Mouse (Mus musculus): Measurements from ENCODE around the gene Timm10. TPM values are rescaled to one million over a fixed set of nuclear protein-coding genes. Genes with fewer than 3 reads are reported as not detected.

Gene Timm10
- polyA plus RNA-seq, 1 experiment from 2014 or later = 43.1 TPM

- H3K27ac ChIP-seq (ENCODE audit: low read depth, low read length) = no peak overlapping the region
- no peaks in the 10 kb centered on the region for H3K36me3 ChIP-seq (ENCODE audit: control insufficient read depth, insufficient read depth, low read length)
- peaks cover 19% of the 10 kb centered on the region for H3K27me3 ChIP-seq (ENCODE audit: control insufficient read depth, insufficient read depth, low read length)
- no peaks in the 10 kb centered on the region for H3K9me3 ChIP-seq (ENCODE audit: control insufficient read depth, low read length)
- peaks cover 14% of the 10 kb centered on the region for H3K4me1 ChIP-seq (ENCODE audit: control insufficient read depth, insufficient read depth, low read length)
- ATAC-seq (ENCODE audit: low FRiP score) (no peak), DNase-seq (ENCODE audit: low spot score, missing footprints) (peak; percentile 37)
- H3K4me2 ChIP-seq = no peak overlapping the region
- no peak overlapping the region for H3K9ac ChIP-seq (ENCODE audit: low read length)
- no peak overlapping the region for H3K4me3 ChIP-seq (ENCODE audit: low read depth, low read length)
Observed at GRCm38 (mm10) chr2:84841905-84842304, 15.1 kb downstream of the Timm10 start.

GRCm38 (mm10) chr2:84843654-84844053, 16.9 kb downstream of the Timm10 start:
- H3K9me3 ChIP-seq (ENCODE audit: control insufficient read depth, low read length) = no peaks in the 10 kb centered on the region
- peaks cover 14% of the 10 kb centered on the region for H3K4me1 ChIP-seq (ENCODE audit: control insufficient read depth, insufficient read depth, low read length)
- no peaks in the 10 kb centered on the region for H3K36me3 ChIP-seq (ENCODE audit: control insufficient read depth, insufficient read depth, low read length)
- peaks cover 10% of the 10 kb centered on the region for H3K27me3 ChIP-seq (ENCODE audit: control insufficient read depth, insufficient read depth, low read length)
- no peak overlapping the region for H3K4me3 ChIP-seq (ENCODE audit: low read depth, low read length)
- ATAC-seq (ENCODE audit: low FRiP score) = no peak
- no peak overlapping the region for H3K27ac ChIP-seq (ENCODE audit: low read depth, low read length)
- 88% methylated on average over 6 of the region's 6 CpGs for WGBS
- no peak overlapping the region for H3K9ac ChIP-seq (ENCODE audit: low read length)
- no peak for DNase-seq (ENCODE audit: low spot score, missing footprints)
- H3K4me2 ChIP-seq = no peak overlapping the region

DNA sequence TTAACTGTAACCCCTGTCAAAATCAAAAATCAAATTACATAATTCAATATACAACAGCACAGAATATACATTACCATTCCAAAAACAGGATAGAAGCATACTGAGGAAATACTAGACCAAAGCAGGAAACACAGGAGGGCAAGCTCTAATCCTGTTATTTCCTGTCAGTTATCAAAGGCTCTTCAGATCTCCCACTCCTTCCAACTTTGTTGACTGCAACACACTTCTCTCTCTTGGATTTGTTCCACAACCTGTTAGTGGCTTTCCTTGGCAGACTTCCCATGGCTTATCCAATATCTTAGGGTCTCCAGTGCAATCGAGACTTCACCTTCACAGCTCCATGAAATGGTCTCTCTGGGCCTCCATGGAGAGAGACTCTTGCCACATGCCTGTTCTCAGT, 18.4 kb downstream of the Timm10 start:
- Histone ChIP-seq H3K27me3 (ENCODE audit: control insufficient read depth, insufficient read depth, low read length) (no peaks in the 10 kb centered on the region), H3K4me3 (ENCODE audit: low read depth, low read length) (no peak overlapping the region), H3K9ac (ENCODE audit: low read length) (no peak overlapping the region), H3K4me1 (ENCODE audit: control insufficient read depth, insufficient read depth, low read length) (peaks cover 5% of the 10 kb centered on the region; the same call in 1 of the 2 replicates), H3K36me3 (ENCODE audit: control insufficient read depth, insufficient read depth, low read length) (no peaks in the 10 kb centered on the region), H3K27ac (ENCODE audit: low read depth, low read length) (no peak overlapping the region), H3K9me3 (ENCODE audit: control insufficient read depth, low read length) (no peaks in the 10 kb centered on the region), H3K4me2 (no peak overlapping the region)
- WGBS = 89% methylated on average over 1 of the region's 1 CpGs
- ATAC-seq (ENCODE audit: low FRiP score) (no peak), DNase-seq (ENCODE audit: low spot score, missing footprints) (no peak)

DNA sequence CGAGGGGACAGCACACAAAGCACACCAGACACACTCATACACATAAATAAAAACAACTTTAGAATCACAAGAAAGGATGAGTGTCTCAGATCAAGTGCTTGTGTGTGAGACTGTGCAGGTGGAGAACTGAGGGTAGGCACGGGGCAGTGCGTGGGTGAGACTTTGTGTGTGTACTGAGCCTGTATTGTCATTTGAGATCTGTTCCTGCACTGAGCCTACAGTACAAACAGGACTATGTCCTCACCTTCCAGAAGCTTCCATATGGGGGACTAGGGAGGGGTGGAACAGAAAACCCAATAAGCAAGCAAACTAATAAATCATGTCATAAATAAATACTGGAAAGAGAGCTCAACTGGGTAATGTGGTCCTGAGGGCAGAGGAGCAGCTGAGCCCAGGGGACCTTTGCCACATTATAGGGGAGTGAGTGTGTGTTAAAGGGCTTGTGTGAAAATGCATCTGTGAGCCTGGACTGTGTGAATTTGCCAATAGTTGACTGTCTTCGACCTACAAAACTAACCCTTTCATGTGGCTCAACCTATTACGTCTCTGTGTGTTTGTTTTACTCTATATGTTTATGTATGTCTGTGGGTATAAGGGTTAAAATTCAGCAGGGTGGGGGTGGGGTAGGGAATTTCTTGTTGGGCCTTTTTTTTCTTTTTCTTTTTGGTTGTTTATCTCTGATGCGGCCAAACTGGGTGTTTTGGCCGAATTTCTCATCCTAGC, 23.8 kb downstream of the Timm10 start:
- Histone ChIP-seq H3K4me1 (ENCODE audit: control insufficient read depth, insufficient read depth, low read length) (peaks cover 8% of the 10 kb centered on the region), H3K4me3 (ENCODE audit: low read depth, low read length) (no peak overlapping the region), H3K9me3 (ENCODE audit: control insufficient read depth, low read length) (no peaks in the 10 kb centered on the region), H3K36me3 (ENCODE audit: control insufficient read depth, insufficient read depth, low read length) (no peaks in the 10 kb centered on the region), H3K9ac (ENCODE audit: low read length) (no peak overlapping the region), H3K27ac (ENCODE audit: low read depth, low read length) (no peak overlapping the region), H3K4me2 (peak overlapping the region; percentile 19; the same call in 1 of the 2 replicates), H3K27me3 (ENCODE audit: control insufficient read depth, insufficient read depth, low read length) (no peaks in the 10 kb centered on the region)
- peak; percentile 20; the same call in 1 of the 2 replicates for ATAC-seq (ENCODE audit: low FRiP score)
- 59% methylated on average over 7 of the region's 7 CpGs for WGBS
- DNase-seq (ENCODE audit: low spot score, missing footprints) = no peak

GRCm38 (mm10) chr2:84851130-84852040, 24.6 kb downstream of the Timm10 start:
- no peak for DNase-seq (ENCODE audit: low spot score, missing footprints)
- peak; percentile 75 for ATAC-seq (ENCODE audit: low FRiP score)
- H3K4me2 ChIP-seq = peak overlapping the region; percentile 19
- H3K9ac ChIP-seq (ENCODE audit: low read length) = no peak overlapping the region
- no peak overlapping the region for H3K4me3 ChIP-seq (ENCODE audit: low read depth, low read length)
- H3K36me3 ChIP-seq (ENCODE audit: control insufficient read depth, insufficient read depth, low read length) = no peaks in the 10 kb centered on the region
- no peak overlapping the region for H3K27ac ChIP-seq (ENCODE audit: low read depth, low read length)
- no peaks in the 10 kb centered on the region for H3K9me3 ChIP-seq (ENCODE audit: control insufficient read depth, low read length)
- WGBS = 29% methylated on average over 23 of the region's 23 CpGs
- H3K27me3 ChIP-seq (ENCODE audit: control insufficient read depth, insufficient read depth, low read length) = no peaks in the 10 kb centered on the region
- H3K4me1 ChIP-seq (ENCODE audit: control insufficient read depth, insufficient read depth, low read length) = peaks cover 8% of the 10 kb centered on the region

DNA sequence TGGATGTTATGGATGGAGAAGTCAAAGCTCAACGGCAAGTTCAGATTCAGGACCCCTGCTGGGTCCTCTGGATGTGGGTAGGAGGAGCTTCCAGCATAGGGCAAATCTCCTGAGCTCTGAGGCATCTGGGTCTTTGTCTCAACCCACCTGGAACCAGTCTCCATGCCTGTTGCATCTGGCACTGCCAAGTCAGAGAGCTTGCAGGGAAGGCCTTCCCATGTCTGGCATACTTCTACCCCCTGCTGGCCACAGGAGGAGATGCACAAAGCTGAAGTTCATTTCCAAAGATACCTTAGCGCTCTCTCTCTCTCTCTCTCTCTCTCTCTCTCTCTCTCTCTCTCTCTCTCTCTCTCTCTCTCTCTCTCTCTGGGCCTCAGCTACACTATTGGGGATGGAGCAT, 28.9 kb downstream of the Timm10 start:
- 0 out of 2 replicates have a peak, but pooled peaks have one; percentile 56 for ATAC-seq (ENCODE audit: low FRiP score)
- no peaks in the 10 kb centered on the region for H3K9me3 ChIP-seq (ENCODE audit: control insufficient read depth, low read length)
- no peak overlapping the region for H3K4me2 ChIP-seq
- no peak overlapping the region for H3K4me3 ChIP-seq (ENCODE audit: low read depth, low read length)
- H3K36me3 ChIP-seq (ENCODE audit: control insufficient read depth, insufficient read depth, low read length) = no peaks in the 10 kb centered on the region
- H3K27ac ChIP-seq (ENCODE audit: low read depth, low read length) = no peak overlapping the region
- H3K27me3 ChIP-seq (ENCODE audit: control insufficient read depth, insufficient read depth, low read length) = no peaks in the 10 kb centered on the region
- no peak for DNase-seq (ENCODE audit: low spot score, missing footprints)
- peaks cover 7% of the 10 kb centered on the region for H3K4me1 ChIP-seq (ENCODE audit: control insufficient read depth, insufficient read depth, low read length)
- WGBS = 72% methylated on average over 2 of the region's 2 CpGs
- no peak overlapping the region for H3K9ac ChIP-seq (ENCODE audit: low read length)

GRCm38 (mm10) chr2:84858551-84858950, 31.8 kb downstream of the Timm10 start:
- Histone ChIP-seq H3K4me2 (no peak overlapping the region), H3K4me3 (ENCODE audit: low read depth, low read length) (no peak overlapping the region), H3K9me3 (ENCODE audit: control insufficient read depth, low read length) (no peaks in the 10 kb centered on the region), H3K27ac (ENCODE audit: low read depth, low read length) (no peak overlapping the region), H3K9ac (ENCODE audit: low read length) (no peak overlapping the region), H3K36me3 (ENCODE audit: control insufficient read depth, insufficient read depth, low read length) (no peaks in the 10 kb centered on the region), H3K27me3 (ENCODE audit: control insufficient read depth, insufficient read depth, low read length) (no peaks in the 10 kb centered on the region), H3K4me1 (ENCODE audit: control insufficient read depth, insufficient read depth, low read length) (no peaks in the 10 kb centered on the region)
- ATAC-seq (ENCODE audit: low FRiP score) = no peak
- WGBS = 83% methylated on average over 1 of the region's 1 CpGs
- no peak for DNase-seq (ENCODE audit: low spot score, missing footprints)

GRCm38 (mm10) chr2:84859991-84860780, 33.4 kb downstream of the Timm10 start:
- Histone ChIP-seq H3K9ac (ENCODE audit: low read length) (no peak overlapping the region), H3K9me3 (ENCODE audit: control insufficient read depth, low read length) (no peaks in the 10 kb centered on the region), H3K4me1 (ENCODE audit: control insufficient read depth, insufficient read depth, low read length) (no peaks in the 10 kb centered on the region), H3K27ac (ENCODE audit: low read depth, low read length) (no peak overlapping the region), H3K36me3 (ENCODE audit: control insufficient read depth, insufficient read depth, low read length) (no peaks in the 10 kb centered on the region), H3K4me3 (ENCODE audit: low read depth, low read length) (no peak overlapping the region), H3K27me3 (ENCODE audit: control insufficient read depth, insufficient read depth, low read length) (no peaks in the 10 kb centered on the region), H3K4me2 (no peak overlapping the region)
- WGBS = 92% methylated on average over 7 of the region's 7 CpGs
- ATAC-seq (ENCODE audit: low FRiP score) = no peak
- DNase-seq (ENCODE audit: low spot score, missing footprints) = no peak
